Mouse (Mus musculus) layer of hippocampus, adult 18-20 months (tissue): ENCODE results near the gene Ppp1r15a. TPM values are rescaled to one million over a fixed set of nuclear protein-coding genes. Genes with fewer than 3 reads are reported as not detected.
A peak's percentile ranks its signal among the peaks of the same experiment; 100 is the strongest.

Source experiments
- DNase-seq, 2 experiments: peaks; one replicate each; pipeline ENCODE4 v3.0.0; 2022; ENCODE audit warnings: low spot score in 2 of 2
- long read RNA-seq: library from polyadenylated mRNA; stranded (forward); transcript quantifications from one replicate; pipeline ENCODE4 v2.0.0, GENCODE M21; 2021
- total RNA-seq, 2 experiments: library from RNA; stranded (reverse); gene quantifications; 2 replicates each; pipeline ENCODE4 v1.2.3; 2021

The Ppp1r15a gene
- total RNA-seq: 10 to 100 TPM; 22.1 to 23.3 TPM
- long read RNA-seq, transcript Ppp1r15a-201 (3 exons, 2,333 nt): major isoform, 21 of 27 reads
- long read RNA-seq, partial matches to known transcripts: 0 of 27 reads
- long read RNA-seq, other reads (novel, unspliced or antisense): 2 of 27 reads

- DNase-seq: peak; percentile 87 to 97
Observed at GRCm38 (mm10) chr7:45525809-45526473, at the start of gene Ppp1r15a, which contains the start of gene Plekha4. Gene Ppp1r15a (minus strand): TSS chr7:45526268. Gene Plekha4 (plus strand): TSS chr7:45526330.

GRCm38 (mm10) chr7:45574472-45575379 is 48.7 kb upstream of the Ppp1r15a start:
- DNase-seq: no peak

GRCm38 (mm10) chr7:45573954-45574353 is 47.9 kb upstream of the Ppp1r15a start:
- DNase-seq: no peak

GRCm38 (mm10) chr7:45571966-45572365 is 45.9 kb upstream of the Ppp1r15a start:
- no peak for DNase-seq

GRCm38 (mm10) chr7:45570103-45570741 is 44.2 kb upstream of the Ppp1r15a start, which contains the start of gene Bcat2:
Gene Bcat2 (plus strand): TSS chr7:45570153.
- peak; percentile 43 to 64 for DNase-seq

- DNase-seq: no peak
Observed at GRCm38 (mm10) chr7:45568601-45569473, 42.8 kb upstream of the Ppp1r15a start.

GRCm38 (mm10) chr7:45567780-45568516 is 41.9 kb upstream of the Ppp1r15a start:
- DNase-seq: peak; percentile 81 to 93

- no peak for DNase-seq
Observed at GRCm38 (mm10) chr7:45567112-45567779, 41.2 kb upstream of the Ppp1r15a start.

GRCm38 (mm10) chr7:45565446-45565845 is 39.4 kb upstream of the Ppp1r15a start:
- no peak for DNase-seq

- DNase-seq: no peak
Observed at GRCm38 (mm10) chr7:45564811-45565210, 38.7 kb upstream of the Ppp1r15a start.

- DNase-seq: no peak
Observed at GRCm38 (mm10) chr7:45561624-45562520, 35.8 kb upstream of the Ppp1r15a start.

GRCm38 (mm10) chr7:45560843-45561623 is 35.0 kb upstream of the Ppp1r15a start:
- DNase-seq: peak; percentile 52 to 88

- DNase-seq: no peak
Observed at GRCm38 (mm10) chr7:45560241-45560640, 34.2 kb upstream of the Ppp1r15a start.

- DNase-seq: no peak
Observed at GRCm38 (mm10) chr7:45558907-45559306, 32.8 kb upstream of the Ppp1r15a start.

- DNase-seq: peak; percentile 43 to 79
Observed at GRCm38 (mm10) chr7:45555787-45556186, 29.7 kb upstream of the Ppp1r15a start.

GRCm38 (mm10) chr7:45554744-45555143 is 28.7 kb upstream of the Ppp1r15a start, which contains the start of gene Hsd17b14:
Gene Hsd17b14 (plus strand): TSS chr7:45554893.
- DNase-seq: no peak

GRCm38 (mm10) chr7:45553990-45554389 is 27.9 kb upstream of the Ppp1r15a start:
- no peak for DNase-seq
